In genomic region chr12:112285096-112285495, GRCm38 (mm10) we compare ENCODE assay signal across 23 mouse cellular contexts.
DNase-seq lines count a peak whose midpoint lies in the region; ATAC-seq lines count a peak whose summit lies in the region.
"Had no signal": no experiment of that assay in that cellular context is flagged by ENCODE, and none has a peak within 500 bp of the region (broad histone marks: within the 10 kb centered on the region; RNA-seq: fewer than 3 reads in every experiment).

No protein-coding gene starts in this region.

- DNase-seq in heart, postnatal 14 days = no peak
- DNase-seq in lung, adult 18-20 months = no peak
- peak; percentile 51 for DNase-seq in ES-CJ7 (ENCODE audit: low read depth, low spot score)
- no peak for DNase-seq in kidney, postnatal 14 days
- DNase-seq: adrenal gland, adult 8-10 months; cerebellum, adult 2 months; cerebellum, postnatal 14 days; gastrocnemius, adult 2 months; gastrocnemius, postnatal 36 days; kidney, adult 2 months; layer of hippocampus, adult 9-11 months; right cerebral cortex, postnatal 25 days; thymus, adult 18-20 months; thymus, postnatal 25 days had no signal

- no peak for ATAC-seq in heart, embryonic 14.5 days (ENCODE audit: insufficient number of reproducible peaks, insufficient read depth, low FRiP score, low read depth)
- ATAC-seq in lung, embryonic 15.5 days (ENCODE audit: borderline replicate concordance, extremely low read depth, low FRiP score, low TSS enrichment) = no peak
- ATAC-seq in limb, embryonic 12.5 days (ENCODE audit: insufficient number of reproducible peaks, insufficient read depth, low FRiP score, low TSS enrichment, low read depth) = peak; percentile 13; the same call in 1 of the 2 replicates
- ATAC-seq in frontal cortex, adult (ENCODE audit: low TSS enrichment) = no peak
- ATAC-seq: midbrain, embryonic 15.5 days had no signal

- H3K27ac ChIP-seq in heart, embryonic 14.5 days (replicated peaks in 1 of 2; ENCODE audit: control insufficient read depth in 1 of 2, insufficient read depth in 1 of 2, low read depth in 2 of 2, low read length in 2 of 2) = no peak overlapping the region
- H3K27ac ChIP-seq in lung, embryonic 15.5 days = no peak overlapping the region
- H3K27ac ChIP-seq in limb, embryonic 12.5 days = no peak overlapping the region
- H3K27ac ChIP-seq: gastrocnemius, adult 2 months; hindbrain, embryonic 12.5 days; macrophage; midbrain, embryonic 15.5 days had no signal

- 54% methylated on average over 15 of the region's 15 CpGs for whole genome bisulfite sequencing in heart, embryonic 14.5 days
- WGBS in lung, embryonic 15.5 days = 42% methylated on average over 15 of the region's 15 CpGs
- 55% methylated on average over 15 of the region's 15 CpGs for WGBS in limb, embryonic 12.5 days

- intact Hi-C loops in heart, postnatal 14 days (cut with DNase I) = no loop called here

- no peaks in the 10 kb centered on the region for H3K36me3 ChIP-seq in heart, embryonic 14.5 days (ENCODE audit: control insufficient read depth, insufficient read depth, low read length)
- no peaks in the 10 kb centered on the region for H3K36me3 ChIP-seq in lung, embryonic 15.5 days
- H3K36me3 ChIP-seq in limb, embryonic 12.5 days = no peaks in the 10 kb centered on the region
- H3K36me3 ChIP-seq: hindbrain, embryonic 12.5 days; midbrain, embryonic 15.5 days had no signal

- no peak overlapping the region for H3K4me3 ChIP-seq in heart, embryonic 14.5 days (ENCODE audit: control insufficient read depth in 1 of 2, insufficient read depth in 1 of 2, low read depth in 1 of 2, low read length in 2 of 2)
- H3K4me3 ChIP-seq in lung, embryonic 15.5 days = no peak overlapping the region
- H3K4me3 ChIP-seq in limb, embryonic 12.5 days (replicated peaks) = no peak overlapping the region
- H3K4me3 ChIP-seq: erythroblast, embryonic 14.5 days; gastrocnemius, adult 2 months; hindbrain, embryonic 12.5 days; midbrain, embryonic 15.5 days had no signal

- no peaks in the 10 kb centered on the region for H3K27me3 ChIP-seq in heart, embryonic 14.5 days (ENCODE audit: control insufficient read depth, insufficient read depth, low read length)
- H3K27me3 ChIP-seq in lung, embryonic 15.5 days = no peaks in the 10 kb centered on the region
- 0 out of 2 replicates have a peak, but pooled peaks cover 2% of the 10 kb centered on the region for H3K27me3 ChIP-seq in limb, embryonic 12.5 days

- no peaks in the 10 kb centered on the region for H3K9me3 ChIP-seq in heart, embryonic 14.5 days (ENCODE audit: control insufficient read depth, low read length)
- H3K9me3 ChIP-seq in lung, embryonic 15.5 days = no peaks in the 10 kb centered on the region
- H3K9me3 ChIP-seq in limb, embryonic 12.5 days = no peaks in the 10 kb centered on the region
- H3K9me3 ChIP-seq: hindbrain, embryonic 12.5 days; midbrain, embryonic 15.5 days had no signal

- no peak overlapping the region for H3K9ac ChIP-seq in heart, embryonic 14.5 days (ENCODE audit: low read length)
- no peak overlapping the region for H3K9ac ChIP-seq in lung, embryonic 15.5 days
- no peak overlapping the region for H3K9ac ChIP-seq in limb, embryonic 12.5 days (replicated peaks)
- H3K9ac ChIP-seq: hindbrain, embryonic 12.5 days; midbrain, embryonic 15.5 days had no signal

- H3K4me1 ChIP-seq in heart, embryonic 14.5 days (ENCODE audit: control insufficient read depth in 2 of 2, insufficient read depth in 2 of 2, low read length in 2 of 2) = peaks cover 5 to 11% of the 10 kb centered on the region in 2 experiments; a peak in 3 of 4 replicates
- no peaks in the 10 kb centered on the region; the same call in 1 of the 2 replicates for H3K4me1 ChIP-seq in lung, embryonic 15.5 days
- peaks cover 12% of the 10 kb centered on the region for H3K4me1 ChIP-seq in limb, embryonic 12.5 days (replicated peaks)

- H3K4me2 ChIP-seq in heart, embryonic 14.5 days (ENCODE audit: low read length) = 0 out of 2 replicates have a peak overlapping the region, but pooled peaks have one; percentile 21
- H3K4me2 ChIP-seq in lung, embryonic 15.5 days = peak overlapping the region; percentile 10; the same call in 1 of the 2 replicates
- H3K4me2 ChIP-seq in limb, embryonic 12.5 days = no peak overlapping the region
- H3K4me2 ChIP-seq: heart, embryonic 11.5 days; hindbrain, embryonic 12.5 days; midbrain, embryonic 15.5 days had no signal
